Mouse (Mus musculus) ES-CJ7 (cell line): ENCODE measurements at regions not wholly inside any gene's neighbourhood (a gene's known extent, or its start where the extent isn't known, plus 50 kb on each side); places are given as distances from the start of the nearest gene placed in this dataset.
A peak's percentile ranks its signal among the peaks of the same experiment; 100 is the strongest.

Experiments used
- DNase-seq: peaks from one replicate; pipeline ENCODE4 v3.0.0; 2011; ENCODE audit warnings: low read depth, low spot score

GRCm38 (mm10) chr5:115790436-115790835, 54.6 kb upstream of the Cit start:
- DNase-seq, result peak; percentile 68
